Mouse (Mus musculus) left cerebral cortex, postnatal 4 days (tissue): ENCODE measurements around the gene Scnn1b. TPM values are rescaled to one million over a fixed set of nuclear protein-coding genes. Genes with fewer than 3 reads are reported as not detected.

Experiments
- DNase-seq: peaks from one replicate; pipeline ENCODE4 v3.0.0-alpha.2; 2022
- intact Hi-C: fragments of 180-260 bp; cut with DNase I; formaldehyde crosslinking; loops from one replicate; pipeline ENCODE4 v1.15.1; 2025
- total RNA-seq, 2 experiments: library from RNA; stranded (reverse); gene quantifications; 2 replicates each; pipeline ENCODE4 v1.2.3; 2021

Gene Scnn1b
- total RNA-seq, 2 experiments from 2014 or later: 0.22 TPM; not detected in 1

- DNase-seq: no peak
- intact Hi-C loops: no loop called here
These were observed 42.0 kb downstream of the Scnn1b start for GRCm38 (mm10) chr7:121906879-121907278.

GRCm38 (mm10) chr7:121912250-121912649 lies 47.4 kb downstream of the Scnn1b start:
- DNase-seq: no peak
- intact Hi-C loops: no loop called here

GRCm38 (mm10) chr7:121913944-121914343 lies 49.1 kb downstream of the Scnn1b start:
- no peak for DNase-seq
- intact Hi-C loops: no loop called here

GRCm38 (mm10) chr7:121924361-121924760 lies 59.5 kb downstream of the Scnn1b start:
- intact Hi-C loops: no loop called here
- DNase-seq: no peak

GRCm38 (mm10) chr7:121927882-121928281 lies 63.0 kb downstream of the Scnn1b start:
- DNase-seq: no peak
- intact Hi-C loops: no loop called here

GRCm38 (mm10) chr7:121931246-121931645 lies 66.4 kb downstream of the Scnn1b start:
- intact Hi-C loops: no loop called here
- peak; percentile 76 for DNase-seq

GRCm38 (mm10) chr7:121933675-121934074 lies 68.8 kb downstream of the Scnn1b start:
- intact Hi-C loops: no loop called here
- no peak for DNase-seq

DNA sequence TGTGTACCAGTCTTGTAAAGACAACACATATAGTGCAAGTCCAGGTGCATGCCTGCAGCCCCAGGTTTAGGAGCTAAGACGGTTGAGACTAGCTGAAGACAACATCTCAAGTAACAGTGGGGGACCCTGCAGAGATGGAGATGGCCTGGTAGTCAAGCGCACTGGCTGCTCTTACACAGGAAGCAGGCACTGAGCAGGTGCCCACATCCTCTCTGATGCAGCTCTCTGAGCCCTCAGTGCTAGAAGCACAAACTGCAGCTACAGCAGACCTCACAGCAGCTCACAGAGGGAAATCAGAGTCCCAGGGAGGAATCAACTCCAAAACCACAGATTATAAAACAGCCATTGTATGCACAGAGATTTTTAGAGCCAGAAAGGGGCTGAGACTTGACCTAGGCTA lies 69.5 kb downstream of the Scnn1b start:
- no peak for DNase-seq
- intact Hi-C loops: no loop called here

DNA sequence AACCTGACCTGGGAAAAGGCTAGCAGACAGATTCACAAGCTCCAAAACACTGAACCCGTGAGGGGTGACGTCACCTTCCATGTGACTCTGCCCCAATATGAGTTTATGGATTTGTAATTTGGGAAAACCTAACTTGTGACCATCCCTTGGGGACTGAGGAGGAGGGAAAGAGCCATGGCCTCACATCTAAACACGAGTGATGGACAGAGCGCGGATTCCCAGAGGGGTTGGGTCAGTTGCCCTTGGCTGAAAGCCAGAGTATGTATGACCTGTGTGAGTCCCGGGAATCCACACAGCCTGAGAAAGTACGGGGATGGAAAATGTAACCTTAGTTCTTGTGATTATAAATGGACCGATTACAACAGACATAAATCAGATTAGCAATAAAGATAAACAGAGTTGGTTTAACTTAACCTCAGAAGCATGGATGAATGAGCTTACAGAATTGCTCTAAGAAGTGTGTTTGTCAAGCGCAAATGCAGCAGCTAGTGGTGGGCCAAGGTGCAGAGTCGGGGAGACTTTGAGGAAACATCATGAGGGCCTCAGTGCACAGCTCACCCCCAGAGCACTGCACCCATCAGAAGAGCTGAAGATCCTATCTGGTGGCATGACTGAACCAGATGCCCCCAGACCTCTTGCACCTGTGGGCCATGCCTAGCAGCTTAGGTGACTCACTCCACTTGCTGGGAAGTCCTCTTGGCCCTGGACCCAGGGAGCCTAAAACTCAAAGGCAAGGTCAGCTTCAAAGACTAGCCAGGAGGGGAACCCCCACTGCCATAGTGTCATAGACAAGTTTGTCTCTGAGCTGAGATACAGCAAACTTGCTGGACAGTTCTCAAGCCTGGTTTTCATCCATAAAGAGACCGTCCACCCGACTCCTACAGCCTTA lies 71.3 kb downstream of the Scnn1b start:
- DNase-seq: no peak
- intact Hi-C loops: no loop called here

GRCm38 (mm10) chr7:121936861-121937630 lies 72.2 kb downstream of the Scnn1b start:
- intact Hi-C loops: no loop called here
- DNase-seq: peak; percentile 95

GRCm38 (mm10) chr7:121938124-121938891 lies 73.5 kb downstream of the Scnn1b start:
- peak; percentile 63 for DNase-seq
- intact Hi-C loops: no loop called here

GRCm38 (mm10) chr7:121939244-121939643 lies 74.4 kb downstream of the Scnn1b start:
- DNase-seq: no peak
- intact Hi-C loops: no loop called here

GRCm38 (mm10) chr7:121939729-121940128 lies 74.9 kb downstream of the Scnn1b start:
- intact Hi-C loops: no loop called here
- peak; percentile 90 for DNase-seq

GRCm38 (mm10) chr7:121941016-121941415 lies 76.2 kb downstream of the Scnn1b start:
- intact Hi-C loops: no loop called here
- no peak for DNase-seq

DNA sequence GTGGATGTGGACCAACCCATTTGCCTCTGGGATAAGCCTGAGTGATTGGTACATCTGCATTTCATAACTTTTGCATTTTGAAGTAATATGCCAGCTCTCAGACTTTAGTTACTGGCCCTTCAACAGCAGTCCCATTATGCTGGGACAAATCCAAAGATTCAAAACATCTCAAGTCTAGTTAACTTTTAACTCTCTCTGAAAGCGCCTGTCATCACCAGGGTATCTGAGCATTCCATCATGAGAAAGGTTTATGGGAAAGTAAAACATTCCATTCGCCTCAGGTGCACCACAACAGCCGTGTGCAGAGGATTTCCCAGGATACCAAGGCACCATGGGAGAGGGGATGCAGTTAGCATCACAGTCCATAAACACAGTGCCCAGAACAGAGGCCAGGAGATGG lies 76.8 kb downstream of the Scnn1b start:
- intact Hi-C loops: no loop called here
- no peak for DNase-seq

- intact Hi-C loops: no loop called here
- DNase-seq: no peak
These were observed 77.5 kb downstream of the Scnn1b start for GRCm38 (mm10) chr7:121942371-121942770.

DNA sequence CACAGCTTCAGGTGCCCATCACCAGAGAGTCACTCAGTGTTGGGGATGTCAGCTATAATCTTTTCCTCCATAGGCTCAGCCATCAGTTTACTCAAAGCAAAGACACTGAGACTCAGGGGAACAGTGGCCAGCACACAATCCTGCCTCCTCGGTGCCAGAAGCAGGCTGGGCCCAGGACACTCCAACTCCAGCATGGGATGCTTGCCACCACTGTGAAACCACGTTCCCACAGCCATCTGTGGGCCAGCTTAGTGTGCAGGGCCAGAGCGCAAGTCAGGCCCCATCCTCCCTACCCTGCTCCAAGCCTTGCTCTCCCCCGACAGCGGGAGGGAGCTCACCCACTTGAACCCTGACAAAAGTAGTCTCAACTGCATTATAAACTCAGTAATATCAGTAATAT lies 81.4 kb downstream of the Scnn1b start:
- peak; percentile 85 for DNase-seq
- intact Hi-C loops: no loop called here

DNA sequence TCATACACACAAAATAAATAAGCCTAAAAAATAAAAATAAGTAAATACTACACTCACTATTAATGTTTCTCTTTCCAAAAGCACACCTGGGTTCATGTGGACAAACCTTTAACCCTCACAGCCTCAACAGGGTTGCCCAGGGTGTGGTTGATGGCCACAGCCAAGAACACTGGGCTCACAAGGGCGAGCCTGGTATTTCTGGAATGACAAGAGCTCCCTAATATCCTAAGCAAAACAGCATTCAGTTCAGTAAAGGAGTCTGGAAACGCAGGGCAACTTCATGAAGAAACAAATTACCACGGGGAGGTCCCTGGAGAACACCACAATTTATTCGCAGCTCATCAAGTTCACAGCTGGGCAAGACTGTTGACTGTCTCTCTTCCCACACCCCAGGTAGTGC lies 82.7 kb downstream of the Scnn1b start:
- intact Hi-C loops: no loop called here
- DNase-seq: no peak

DNA sequence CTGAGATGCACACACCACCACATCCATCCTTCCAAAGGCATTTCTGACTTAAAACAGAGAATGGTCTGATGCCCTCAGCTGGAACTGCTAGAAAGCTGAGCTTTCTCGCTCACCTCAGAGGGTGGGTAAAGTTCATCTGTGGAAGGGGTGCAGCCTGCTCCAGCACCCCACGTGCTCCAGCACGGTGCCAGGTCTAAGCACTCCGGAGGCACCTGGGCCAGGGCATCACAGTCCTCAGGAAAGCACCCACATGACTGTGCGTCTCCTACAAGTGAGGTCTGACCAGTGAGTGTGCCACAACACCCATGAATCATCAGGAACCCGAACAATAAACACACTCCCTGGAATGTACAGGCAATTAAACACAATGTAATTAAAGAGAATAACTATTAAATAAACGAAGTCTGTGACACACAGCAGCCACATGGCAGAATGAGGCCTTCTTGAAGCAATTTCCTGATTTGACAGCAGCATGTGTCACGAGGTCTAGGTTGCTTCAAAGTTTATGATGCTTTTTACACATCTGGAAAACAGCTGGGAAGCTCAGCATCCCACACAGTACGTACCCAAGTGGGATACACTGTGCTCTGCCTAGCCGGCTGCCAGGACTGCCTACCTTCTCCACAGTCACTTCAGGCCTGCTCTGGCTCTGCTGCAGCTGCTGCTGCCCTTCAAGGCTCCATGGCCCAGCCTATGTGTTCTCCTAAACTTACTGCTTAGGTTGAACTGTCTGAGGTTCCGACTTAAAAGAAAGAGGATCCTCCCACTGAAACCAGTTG lies 90.2 kb downstream of the Scnn1b start:
- no peak for DNase-seq
- intact Hi-C loops: no loop called here

DNA sequence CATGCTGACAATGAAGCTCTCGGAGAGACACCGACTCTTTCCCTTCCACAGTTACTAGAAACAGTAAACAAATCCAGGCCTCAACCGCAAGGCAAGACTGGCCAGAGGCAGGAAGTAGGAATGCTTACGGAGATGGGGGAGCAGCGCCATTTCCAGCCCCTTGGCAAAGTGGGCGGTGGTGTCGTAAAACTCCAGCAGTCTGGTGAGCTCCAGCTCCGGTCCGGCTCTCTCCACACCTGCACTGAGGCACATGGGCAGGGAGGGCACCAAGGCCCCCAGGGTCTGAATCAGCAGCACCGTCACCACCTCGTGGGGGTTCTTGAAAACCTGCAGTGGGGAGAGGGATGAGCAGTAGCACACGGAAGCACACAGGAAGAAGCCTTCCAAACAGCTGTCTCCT lies 91.0 kb downstream of the Scnn1b start:
- intact Hi-C loops: no loop called here

More for the DNA sequence above, 91.0 kb downstream of the Scnn1b start:
- no peak for DNase-seq
